Mouse (Mus musculus): ENCODE data around the gene C1qtnf7. TPM values are rescaled to one million over a fixed set of nuclear protein-coding genes. Genes with fewer than 3 reads are reported as not detected.

The C1qtnf7 gene
- total and polyA plus RNA-seq, 2 experiments from 2014 or later, result 0.38 to 1.1 TPM

DNA sequence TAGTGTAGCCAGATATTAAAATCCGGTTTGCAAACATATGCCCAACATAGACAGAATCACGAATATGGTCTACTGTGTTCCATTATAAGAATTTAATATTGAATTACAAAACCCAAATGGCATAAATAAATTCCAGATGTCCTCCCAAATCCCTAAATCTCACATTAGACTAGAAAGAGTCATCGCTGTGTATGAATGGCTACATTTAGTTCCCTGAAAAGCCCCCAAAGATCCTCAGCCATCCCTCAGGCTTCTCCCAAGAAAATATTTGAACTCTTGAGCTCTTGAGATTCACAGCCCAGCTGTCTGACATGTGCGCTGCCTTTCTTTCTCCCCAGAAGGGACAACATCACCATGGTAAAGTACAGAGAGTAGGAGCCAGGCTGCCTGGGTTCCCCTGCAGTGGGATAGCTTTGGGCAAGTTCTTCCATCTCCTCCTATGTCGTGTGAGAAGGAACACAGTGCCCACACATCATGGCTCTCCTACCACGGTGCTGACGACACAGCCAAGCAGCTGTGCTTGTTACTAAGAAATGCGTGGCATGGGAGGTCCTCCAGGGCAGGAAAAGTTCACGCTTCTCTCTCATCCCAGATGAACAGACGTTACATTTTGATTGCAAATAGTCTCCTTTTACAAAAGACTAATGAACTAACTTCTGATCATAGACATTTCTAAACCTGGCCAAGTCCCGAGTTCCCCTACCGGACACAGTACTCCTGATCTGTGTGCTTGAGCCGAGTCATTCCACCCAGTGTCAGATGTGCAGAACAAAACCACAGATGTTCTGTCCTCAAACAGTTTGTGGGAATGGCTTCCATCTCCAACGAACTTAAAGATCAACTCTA lies 23.2 kb downstream of the C1qtnf7 start:
- DNase-seq (no peak), ATAC-seq (no peak)
- H3K4me3 ChIP-seq (ENCODE audit: low read depth, low read length), result no peak overlapping the region
- no peak overlapping the region for H3K9ac ChIP-seq
- TF ChIP-seq CTCF (IDR thresholded peaks at IDR 0.05; ENCODE audit: low read depth), result no peak
- WGBS, result 83% methylated on average over 14 of the region's 14 CpGs
- H3K4me1 ChIP-seq (ENCODE audit: insufficient read depth), result no peaks in the 10 kb centered on the region
- H3K36me3 ChIP-seq (ENCODE audit: insufficient read depth), result no peaks in the 10 kb centered on the region
- no peak overlapping the region for H3K27ac ChIP-seq (ENCODE audit: low read depth, low read length)
- no peaks in the 10 kb centered on the region for H3K27me3 ChIP-seq (ENCODE audit: insufficient read depth, low read length)
- no peaks in the 10 kb centered on the region for H3K9me3 ChIP-seq (ENCODE audit: low read length)
- H3K4me2 ChIP-seq (ENCODE audit: low read depth), result no peak overlapping the region

DNA sequence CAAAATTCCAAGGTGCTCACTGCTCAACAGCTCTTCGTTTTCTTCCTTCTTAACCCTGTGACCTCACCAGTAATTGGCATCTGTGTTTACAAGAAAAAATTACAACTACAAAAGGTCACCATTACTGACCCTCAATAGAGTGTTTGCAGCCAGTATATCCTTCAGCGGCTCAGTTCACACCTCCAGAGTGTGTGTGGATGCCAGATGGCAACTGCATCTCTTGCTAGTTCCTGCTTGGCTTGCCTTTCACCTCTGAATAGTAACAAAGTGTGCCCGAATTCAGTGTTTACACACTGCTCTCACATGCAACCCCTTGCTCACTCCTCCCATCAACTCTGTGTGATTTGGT lies 23.8 kb downstream of the C1qtnf7 start:
- no peak for ATAC-seq
- Histone ChIP-seq H3K4me2 (ENCODE audit: low read depth) (no peak overlapping the region), H3K9ac (no peak overlapping the region), H3K4me3 (ENCODE audit: low read depth, low read length) (no peak overlapping the region), H3K4me1 (ENCODE audit: insufficient read depth) (no peaks in the 10 kb centered on the region), H3K9me3 (ENCODE audit: low read length) (0 out of 2 replicates have a peak, but pooled peaks cover under 1% of the 10 kb centered on the region), H3K27me3 (ENCODE audit: insufficient read depth, low read length) (no peaks in the 10 kb centered on the region), H3K27ac (ENCODE audit: low read depth, low read length) (no peak overlapping the region), H3K36me3 (ENCODE audit: insufficient read depth) (no peaks in the 10 kb centered on the region)
- no peak for TF ChIP-seq CTCF (IDR thresholded peaks at IDR 0.05; ENCODE audit: low read depth)
- DNase-seq, result no peak
- 53% methylated on average over 3 of the region's 3 CpGs for WGBS

DNA sequence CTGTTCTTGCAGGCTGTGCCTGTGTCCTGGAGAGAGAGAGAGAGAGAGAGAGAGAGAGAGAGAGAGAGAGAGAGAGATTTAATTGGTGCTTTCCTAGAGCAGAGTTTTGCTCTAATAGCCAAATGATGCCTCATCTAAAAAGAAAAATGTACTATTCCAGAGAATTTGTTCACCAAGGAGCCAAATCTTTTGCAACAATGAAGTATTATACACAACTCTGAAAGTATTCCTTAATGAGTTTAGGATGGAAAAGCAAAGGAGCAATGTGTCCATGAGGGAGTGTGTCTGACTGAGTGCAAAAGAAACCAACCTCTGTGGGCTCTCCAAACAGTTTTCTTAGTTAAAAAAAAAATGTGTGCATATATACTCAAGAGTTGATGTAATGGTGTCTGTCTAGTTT lies 24.5 kb downstream of the C1qtnf7 start:
- no peak for DNase-seq
- H3K36me3 ChIP-seq (ENCODE audit: insufficient read depth), result no peaks in the 10 kb centered on the region
- no peak overlapping the region for H3K27ac ChIP-seq (ENCODE audit: low read depth, low read length)
- H3K27me3 ChIP-seq (ENCODE audit: insufficient read depth, low read length), result no peaks in the 10 kb centered on the region
- no peak overlapping the region for H3K4me3 ChIP-seq (ENCODE audit: low read depth, low read length)
- H3K9ac ChIP-seq, result no peak overlapping the region
- no peak for ATAC-seq
- no peaks in the 10 kb centered on the region for H3K4me1 ChIP-seq (ENCODE audit: insufficient read depth)
- H3K9me3 ChIP-seq (ENCODE audit: low read length), result peaks cover 6% of the 10 kb centered on the region; the same call in 1 of the 2 replicates
- no peak for TF ChIP-seq CTCF (IDR thresholded peaks at IDR 0.05; ENCODE audit: low read depth)
- no peak overlapping the region for H3K4me2 ChIP-seq (ENCODE audit: low read depth)

DNA sequence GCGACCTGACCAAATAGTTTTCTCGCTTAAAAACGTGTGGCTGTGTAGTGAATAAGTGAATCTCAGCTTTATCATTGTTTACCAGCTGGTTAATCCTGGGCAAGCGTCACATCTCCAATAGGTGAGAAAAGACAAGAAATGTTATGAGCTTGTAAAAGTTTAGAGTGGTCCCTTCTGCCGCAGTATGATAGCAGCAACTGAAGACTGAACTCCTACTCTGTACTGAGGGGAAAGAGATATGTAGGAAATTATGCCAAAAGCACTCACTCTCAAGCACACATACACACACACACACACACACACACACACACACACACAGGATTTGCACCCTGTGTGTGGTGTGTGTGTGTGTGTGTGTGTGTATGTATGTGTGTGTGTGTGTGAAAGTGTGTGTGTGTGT lies 26.2 kb downstream of the C1qtnf7 start:
- no peak for ATAC-seq
- Histone ChIP-seq H3K4me2 (ENCODE audit: low read depth) (no peak overlapping the region), H3K27ac (ENCODE audit: low read depth, low read length) (no peak overlapping the region), H3K9me3 (ENCODE audit: low read length) (peaks cover 6% of the 10 kb centered on the region; the same call in 1 of the 2 replicates), H3K27me3 (ENCODE audit: insufficient read depth, low read length) (no peaks in the 10 kb centered on the region), H3K4me1 (ENCODE audit: insufficient read depth) (no peaks in the 10 kb centered on the region), H3K9ac (no peak overlapping the region), H3K4me3 (ENCODE audit: low read depth, low read length) (no peak overlapping the region), H3K36me3 (ENCODE audit: insufficient read depth) (no peaks in the 10 kb centered on the region)
- no peak for TF ChIP-seq CTCF (IDR thresholded peaks at IDR 0.05; ENCODE audit: low read depth)
- no peak for DNase-seq
- 77% methylated on average over 5 of the region's 5 CpGs for WGBS

DNA sequence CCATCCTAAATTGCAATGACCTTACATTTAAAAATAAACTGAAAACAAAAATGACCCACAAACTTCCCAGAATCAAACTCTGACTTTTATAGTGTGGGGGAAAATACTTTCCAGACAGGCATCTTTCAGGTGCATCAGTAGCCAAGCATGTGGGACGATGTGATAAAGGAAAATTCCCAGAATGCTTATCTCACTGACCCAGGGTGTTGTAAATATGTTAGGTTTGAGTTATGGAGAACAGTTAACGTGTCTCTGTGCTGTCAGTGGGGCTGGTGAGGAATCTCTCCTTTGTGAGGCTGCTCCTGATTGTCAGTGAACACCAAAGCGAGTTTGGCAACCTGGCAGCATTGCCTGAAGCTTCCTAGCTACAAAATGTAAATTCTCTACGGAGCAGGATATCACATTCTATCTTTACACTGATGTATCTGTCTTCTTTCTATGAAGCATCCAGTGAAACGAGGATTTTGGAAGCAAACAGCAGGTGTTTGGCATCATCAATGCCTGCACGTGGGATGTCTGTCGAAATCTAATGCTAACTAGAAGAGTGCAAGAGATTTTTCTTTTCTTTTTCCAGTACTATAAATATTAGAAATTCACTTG lies 27.0 kb downstream of the C1qtnf7 start:
- Histone ChIP-seq H3K9me3 (ENCODE audit: low read length) (peaks cover 6% of the 10 kb centered on the region; the same call in 1 of the 2 replicates), H3K9ac (no peak overlapping the region), H3K4me2 (ENCODE audit: low read depth) (no peak overlapping the region), H3K4me3 (ENCODE audit: low read depth, low read length) (no peak overlapping the region), H3K27ac (ENCODE audit: low read depth, low read length) (peak overlapping the region; percentile 9; the same call in 1 of the 2 replicates), H3K36me3 (ENCODE audit: insufficient read depth) (no peaks in the 10 kb centered on the region), H3K4me1 (ENCODE audit: insufficient read depth) (no peaks in the 10 kb centered on the region), H3K27me3 (ENCODE audit: insufficient read depth, low read length) (no peaks in the 10 kb centered on the region)
- peak; percentile 53 for DNase-seq
- no peak for TF ChIP-seq CTCF (IDR thresholded peaks at IDR 0.05; ENCODE audit: low read depth)
- ATAC-seq, result peak; percentile 79
- 55% methylated on average over 7 of the region's 7 CpGs for WGBS

DNA sequence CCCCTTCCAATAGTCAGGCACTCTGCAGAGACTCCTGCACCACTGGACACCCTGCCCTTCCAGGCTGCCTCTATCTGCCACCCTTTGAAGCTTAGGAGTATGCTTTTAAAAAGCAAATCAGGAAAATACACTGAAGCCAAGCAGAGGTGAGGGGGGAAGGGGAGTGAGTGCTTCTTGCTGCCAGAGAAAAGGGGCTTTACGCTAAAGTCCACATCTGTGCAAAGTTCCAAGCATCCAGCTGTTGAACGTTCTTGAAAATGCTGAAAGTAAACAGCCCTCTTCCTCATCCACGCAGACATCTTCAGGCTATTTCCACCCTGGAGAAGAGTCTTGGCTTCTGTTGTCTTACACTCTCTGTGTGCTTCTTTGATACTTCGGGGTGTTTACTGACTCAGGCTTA lies 34.6 kb downstream of the C1qtnf7 start:
- WGBS, result 69% methylated on average over 4 of the region's 4 CpGs
- no peak for TF ChIP-seq CTCF (IDR thresholded peaks at IDR 0.05; ENCODE audit: low read depth)
- Histone ChIP-seq H3K27ac (ENCODE audit: low read depth, low read length) (no peak overlapping the region), H3K9ac (no peak overlapping the region), H3K4me1 (ENCODE audit: insufficient read depth) (no peaks in the 10 kb centered on the region), H3K4me3 (ENCODE audit: low read depth, low read length) (no peak overlapping the region), H3K4me2 (ENCODE audit: low read depth) (no peak overlapping the region), H3K9me3 (ENCODE audit: low read length) (no peaks in the 10 kb centered on the region), H3K27me3 (ENCODE audit: insufficient read depth, low read length) (no peaks in the 10 kb centered on the region), H3K36me3 (ENCODE audit: insufficient read depth) (no peaks in the 10 kb centered on the region)
- DNase-seq (no peak), ATAC-seq (no peak)

DNA sequence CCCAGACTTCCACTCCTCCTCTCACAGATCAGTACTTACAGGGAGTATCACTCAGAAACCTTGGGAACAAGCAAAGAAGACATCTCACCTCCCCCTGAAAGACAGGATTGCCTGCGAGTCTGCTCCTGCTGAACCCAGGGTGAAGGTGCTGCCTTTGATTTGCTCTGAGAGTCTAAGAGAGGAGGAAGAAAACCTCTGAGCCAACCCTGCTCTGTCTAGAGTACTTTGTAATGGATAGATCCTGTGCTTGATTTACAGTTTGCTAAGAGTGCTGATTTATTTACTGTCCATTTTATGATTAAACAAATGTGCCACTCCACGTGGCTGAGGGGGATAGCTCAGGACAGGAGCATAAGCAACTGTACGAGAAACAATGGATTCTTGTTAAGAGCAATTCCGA lies 35.1 kb downstream of the C1qtnf7 start:
- H3K4me3 ChIP-seq (ENCODE audit: low read depth, low read length), result no peak overlapping the region
- H3K4me1 ChIP-seq (ENCODE audit: insufficient read depth), result no peaks in the 10 kb centered on the region
- WGBS, result 52% methylated on average over 4 of the region's 4 CpGs
- TF ChIP-seq CTCF (IDR thresholded peaks at IDR 0.05; ENCODE audit: low read depth), result no peak
- DNase-seq (no peak), ATAC-seq (no peak)
- H3K36me3 ChIP-seq (ENCODE audit: insufficient read depth), result no peaks in the 10 kb centered on the region
- no peak overlapping the region for H3K9ac ChIP-seq
- H3K4me2 ChIP-seq (ENCODE audit: low read depth), result no peak overlapping the region
- no peak overlapping the region for H3K27ac ChIP-seq (ENCODE audit: low read depth, low read length)
- no peaks in the 10 kb centered on the region for H3K9me3 ChIP-seq (ENCODE audit: low read length)
- H3K27me3 ChIP-seq (ENCODE audit: insufficient read depth, low read length), result no peaks in the 10 kb centered on the region
